Mouse (Mus musculus) bone marrow, adult 2 months (tissue): ENCODE results near the gene Dag1.

Experiments used
- CTCF ChIP-seq: fragments of 200-500 bp; IDR thresholded peaks from 2 replicates; pipeline ENCODE4 v1.5.1; 2011; ENCODE audit warnings: low read length, control low read depth; ENCODE audit not compliant: control insufficient read depth, insufficient read depth
- POLR2A ChIP-seq: fragments of 200-500 bp; IDR thresholded peaks from 2 replicates; pipeline ENCODE4 v1.6.1; 2011; ENCODE audit warnings: low read depth, mild to moderate bottlenecking, control low read depth, low read length, borderline replicate concordance; ENCODE audit not compliant: control insufficient read depth

DNA sequence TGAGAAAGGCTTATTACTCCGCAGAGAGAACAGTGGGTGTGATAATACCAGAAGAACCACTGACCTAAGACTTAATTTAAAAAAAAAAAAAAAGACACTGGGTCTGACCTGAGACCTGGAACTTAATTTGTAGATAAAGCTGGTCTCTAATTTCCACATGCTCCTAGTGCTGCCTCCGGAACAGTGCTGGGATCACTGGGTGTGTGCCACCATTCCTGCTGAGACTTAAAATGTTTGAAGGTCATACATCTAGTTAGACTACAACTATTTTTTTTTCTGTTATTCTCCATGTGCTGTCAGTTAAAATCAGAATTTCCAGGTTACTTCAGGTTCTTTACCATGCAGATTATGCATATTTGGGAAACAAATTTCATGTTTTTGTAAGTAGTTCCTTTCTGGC, 44.4 kb upstream of the Dag1 start:
- no peak for TF ChIP-seq CTCF
- TF ChIP-seq POLR2A, result no peak
